Mouse (Mus musculus) megakaryocyte, embryonic 14.5 days (primary cell): ENCODE results near the gene Gm281.

Experiments
- FLI1 ChIP-seq: IDR thresholded peaks from 2 replicates; pipeline ENCODE4 v1.6.1; 2012; ENCODE audit warnings: low read length, inconsistent platforms, mixed read lengths
- GATA1 ChIP-seq: IDR thresholded peaks from 3 replicates; pipeline ENCODE4 v1.6.1; 2012; ENCODE audit warnings: mixed read lengths, low read length, inconsistent platforms, borderline replicate concordance

DNA sequence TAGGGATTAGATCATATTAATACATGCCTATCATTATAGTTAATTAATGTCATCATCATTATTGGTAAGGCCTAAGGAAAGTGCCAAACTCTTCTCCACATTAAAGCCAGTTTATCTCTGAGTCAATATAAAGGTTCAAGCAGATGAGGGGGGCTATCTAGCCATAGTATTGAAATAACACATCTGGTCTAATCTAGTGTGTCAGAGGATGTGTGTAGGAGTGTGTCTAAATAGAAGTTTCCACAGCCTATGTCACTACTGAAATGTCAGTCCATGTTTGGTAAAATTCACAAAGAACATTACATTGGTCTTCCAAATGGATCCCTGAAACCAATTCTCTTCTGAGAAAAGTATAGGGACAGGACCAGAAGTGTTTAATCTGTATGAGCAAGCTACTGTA lies 19.1 kb downstream of the Gm281 start:
- TF ChIP-seq GATA1 = no peak
- no peak for TF ChIP-seq FLI1
